Mouse (Mus musculus) forebrain, postnatal 0 days (tissue): Measurements from ENCODE around the gene Abr. TPM values are rescaled to one million over a fixed set of nuclear protein-coding genes. Genes with fewer than 3 reads are reported as not detected.

ENCODE experiments used
- ATAC-seq: fragments of 200-750 bp; cut with Nextera tagmentation; 2 replicates; pipeline ENCODE4 v1.8.0; 2017; ENCODE audit warnings: mild to moderate bottlenecking, moderate library complexity
- DNase-seq: peaks from one replicate; pipeline ENCODE4 v3.0.0-alpha.2; 2015
- H3K27ac ChIP-seq: fragments of 300-500 bp; sonication (generic); 2 replicates; pipeline ENCODE4 v1.5.1; 2014; ENCODE audit warnings: low read depth, mild to moderate bottlenecking, antibody characterized with exemption, low read length, moderate library complexity, mixed read lengths
- H3K27me3 ChIP-seq: fragments of 300-500 bp; sonication (generic); 2 replicates; pipeline ENCODE4 v1.6.1; 2014; ENCODE audit warnings: mild to moderate bottlenecking, low read length, mixed read lengths; ENCODE audit not compliant: insufficient read depth
- H3K36me3 ChIP-seq: fragments of 300-500 bp; sonication (generic); 2 replicates; pipeline ENCODE4 v1.6.1; 2014; ENCODE audit warnings: mild to moderate bottlenecking, moderate library complexity; ENCODE audit not compliant: insufficient read depth
- H3K4me1 ChIP-seq: fragments of 300-500 bp; sonication (generic); 2 replicates; pipeline ENCODE4 v1.6.1; 2014; ENCODE audit warnings: antibody characterized with exemption; ENCODE audit not compliant: insufficient read depth
- H3K4me2 ChIP-seq: fragments of 300-500 bp; sonication (generic); 2 replicates; pipeline ENCODE4 v1.6.1; 2014; ENCODE audit warnings: low read depth, mild to moderate bottlenecking, moderate library complexity
- H3K4me3 ChIP-seq: fragments of 300-500 bp; sonication (generic); 2 replicates; pipeline ENCODE4 v1.5.1; 2014; ENCODE audit warnings: low read depth, low read length, mixed read lengths
- H3K9ac ChIP-seq: fragments of 300-500 bp; sonication (generic); 2 replicates; pipeline ENCODE4 v1.6.1; 2014; ENCODE audit warnings: mild to moderate bottlenecking
- H3K9me3 ChIP-seq: fragments of 300-500 bp; sonication (generic); 2 replicates; pipeline ENCODE4 v1.6.1; 2016; ENCODE audit warnings: low read length
- CTCF ChIP-seq: sonication (generic); IDR thresholded peaks from 2 replicates; pipeline ENCODE4 v1.5.1; 2016; ENCODE audit warnings: antibody characterized with exemption, control low read depth, low read depth
- WGBS: fragments of 180-500 bp; shearing (Covaris S2); extraction: QIAGEN DNeasy Blood & Tissue Kit; methylation state at CpG from one replicate; pipeline ENCODE4 v1.1.7; 2014; 5-methylcytosine and 5-hydroxymethylcytosine counted together
- polyA plus RNA-seq: library from polyadenylated mRNA; unstranded; fragments of >200 nt; fragmentation: Nextera tagmentation; extraction: Ambion mirVana; gene quantifications from 2 replicates; pipeline ENCODE4 v1.2.1, GENCODE M21; 2015
- total RNA-seq: library from RNA; depleted of rRNA; stranded (reverse); fragments of >200 nt; gene quantifications from 2 replicates; pipeline ENCODE4 v1.2.3, GENCODE M21; 2014

Gene Abr
- total and polyA plus RNA-seq, 2 experiments from 2014 or later: 110 to 262 TPM

DNA sequence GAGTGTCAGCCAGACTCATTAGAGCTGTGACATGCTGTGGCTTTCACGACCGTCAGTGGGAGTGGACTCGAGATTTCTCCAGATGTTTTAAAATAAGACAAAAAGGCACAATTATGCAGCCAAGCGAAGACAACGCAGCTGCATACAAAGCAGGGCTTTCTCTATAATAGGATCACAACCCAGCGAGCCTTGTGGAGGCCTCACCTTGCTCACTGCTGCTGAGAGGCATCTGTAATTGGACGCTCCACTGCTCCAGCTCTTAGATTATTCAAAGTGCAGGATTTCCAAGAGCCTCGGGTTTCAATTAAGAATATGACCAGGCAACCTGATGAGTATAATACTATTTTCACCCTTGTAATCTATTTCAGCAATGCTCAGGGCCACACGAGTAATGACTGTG lies 15.6 kb downstream of the Abr start:
- Histone ChIP-seq H3K4me2 (no peak overlapping the region), H3K4me3 (no peak overlapping the region), H3K27ac (no peak overlapping the region), H3K9ac (no peak overlapping the region), H3K36me3 (no peaks in the 10 kb centered on the region), H3K9me3 (no peaks in the 10 kb centered on the region), H3K4me1 (no peaks in the 10 kb centered on the region), H3K27me3 (no peaks in the 10 kb centered on the region)
- no peak for DNase-seq
- 14% methylated on average over 9 of the region's 9 CpGs for WGBS
- no peak for ATAC-seq
- no peak for TF ChIP-seq CTCF

- WGBS: 11% methylated on average over 2 of the region's 2 CpGs
- Histone ChIP-seq H3K9ac (no peak overlapping the region), H3K36me3 (no peaks in the 10 kb centered on the region), H3K27ac (no peak overlapping the region), H3K4me3 (no peak overlapping the region), H3K27me3 (no peaks in the 10 kb centered on the region), H3K4me1 (no peaks in the 10 kb centered on the region), H3K4me2 (no peak overlapping the region), H3K9me3 (no peaks in the 10 kb centered on the region)
- TF ChIP-seq CTCF: no peak
- no peak for DNase-seq
- ATAC-seq: no peak
Observed at GRCm38 (mm10) chr11:76599219-76599618, 22.9 kb downstream of the Abr start.

- no peak overlapping the region for H3K27ac ChIP-seq
- TF ChIP-seq CTCF: no peak
- WGBS: 66% methylated on average over 5 of the region's 5 CpGs
- no peaks in the 10 kb centered on the region for H3K27me3 ChIP-seq
- ATAC-seq (no peak), DNase-seq (no peak)
- no peaks in the 10 kb centered on the region for H3K36me3 ChIP-seq
- no peak overlapping the region for H3K4me2 ChIP-seq
- H3K4me3 ChIP-seq: no peak overlapping the region
- H3K4me1 ChIP-seq: no peaks in the 10 kb centered on the region
- H3K9ac ChIP-seq: no peak overlapping the region
- H3K9me3 ChIP-seq: no peaks in the 10 kb centered on the region
Observed at GRCm38 (mm10) chr11:76598757-76599156, 23.4 kb downstream of the Abr start.

- H3K27ac ChIP-seq: no peak overlapping the region
- H3K36me3 ChIP-seq: no peaks in the 10 kb centered on the region
- H3K4me2 ChIP-seq: no peak overlapping the region
- ATAC-seq: no peak
- WGBS: 79% methylated on average over 4 of the region's 4 CpGs
- no peaks in the 10 kb centered on the region for H3K27me3 ChIP-seq
- H3K9ac ChIP-seq: no peak overlapping the region
- TF ChIP-seq CTCF: no peak
- H3K4me1 ChIP-seq: no peaks in the 10 kb centered on the region
- H3K4me3 ChIP-seq: no peak overlapping the region
- DNase-seq: no peak
- no peaks in the 10 kb centered on the region for H3K9me3 ChIP-seq
Observed at GRCm38 (mm10) chr11:76593620-76594326, 28.3 kb downstream of the Abr start.

DNA sequence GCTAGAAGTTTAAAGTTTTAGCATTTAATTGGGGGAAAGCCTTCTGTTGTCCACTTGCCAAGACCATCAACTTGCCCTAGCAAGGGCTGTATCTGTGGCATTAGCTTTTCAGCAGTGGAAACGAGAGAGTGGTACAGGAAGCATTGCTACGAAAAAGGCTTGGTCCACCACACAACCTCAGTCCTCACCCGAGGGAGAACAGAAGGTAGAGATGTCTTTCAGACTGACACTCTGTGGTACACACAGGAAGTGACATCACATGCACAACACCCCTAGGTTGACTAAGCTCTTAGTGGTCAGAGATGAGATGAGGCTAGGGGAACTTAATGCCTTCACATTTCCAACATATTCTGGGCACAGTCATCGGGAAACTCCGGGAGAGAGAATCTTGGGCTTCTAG lies 32.4 kb downstream of the Abr start:
- 90% methylated on average over 5 of the region's 5 CpGs for WGBS
- H3K27me3 ChIP-seq: no peaks in the 10 kb centered on the region
- no peaks in the 10 kb centered on the region for H3K9me3 ChIP-seq
- H3K4me3 ChIP-seq: no peak overlapping the region
- no peak overlapping the region for H3K9ac ChIP-seq
- H3K27ac ChIP-seq: no peak overlapping the region
- DNase-seq: no peak
- H3K36me3 ChIP-seq: no peaks in the 10 kb centered on the region
- TF ChIP-seq CTCF: no peak
- no peak for ATAC-seq
- H3K4me1 ChIP-seq: no peaks in the 10 kb centered on the region
- H3K4me2 ChIP-seq: no peak overlapping the region

GRCm38 (mm10) chr11:76588632-76589485 lies 33.3 kb downstream of the Abr start:
- Histone ChIP-seq H3K36me3 (no peaks in the 10 kb centered on the region), H3K4me2 (no peak overlapping the region), H3K9me3 (no peaks in the 10 kb centered on the region), H3K4me3 (no peak overlapping the region), H3K4me1 (no peaks in the 10 kb centered on the region), H3K9ac (no peak overlapping the region), H3K27ac (no peak overlapping the region), H3K27me3 (no peaks in the 10 kb centered on the region)
- DNase-seq (no peak), ATAC-seq (no peak)
- TF ChIP-seq CTCF: no peak
- WGBS: 63% methylated on average over 10 of the region's 10 CpGs

DNA sequence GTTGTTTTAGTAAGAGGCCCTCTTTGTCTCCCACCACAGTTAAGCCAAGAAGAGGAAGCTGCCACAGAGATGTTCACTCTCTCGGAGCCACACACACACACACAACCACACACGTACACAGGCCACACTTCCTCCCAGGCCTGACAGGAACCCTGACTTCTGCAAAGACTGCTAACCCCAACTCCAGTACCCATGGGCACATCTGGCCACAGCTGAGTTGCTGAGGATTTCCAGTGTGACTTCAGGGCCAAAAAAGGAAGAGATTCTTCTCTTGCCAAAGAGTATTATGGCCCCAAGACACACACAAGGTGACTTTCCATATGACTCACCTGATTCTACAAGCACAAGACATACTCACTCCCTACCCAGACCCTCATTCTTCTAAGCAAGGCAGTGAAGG lies 34.1 kb downstream of the Abr start:
- H3K36me3 ChIP-seq: no peaks in the 10 kb centered on the region
- DNase-seq (no peak), ATAC-seq (no peak)
- H3K9ac ChIP-seq: no peak overlapping the region
- no peak overlapping the region for H3K4me2 ChIP-seq
- WGBS: 87% methylated on average over 2 of the region's 2 CpGs
- no peak for TF ChIP-seq CTCF
- H3K9me3 ChIP-seq: no peaks in the 10 kb centered on the region
- no peaks in the 10 kb centered on the region for H3K27me3 ChIP-seq
- H3K27ac ChIP-seq: no peak overlapping the region
- H3K4me1 ChIP-seq: no peaks in the 10 kb centered on the region
- H3K4me3 ChIP-seq: no peak overlapping the region
